Mouse (Mus musculus): ENCODE data around the gene Fdx1l. TPM values are rescaled to one million over a fixed set of nuclear protein-coding genes. Genes with fewer than 3 reads are reported as not detected.

The Fdx1l gene
- polyA plus RNA-seq, 1 experiment from 2014 or later, result 63.9 TPM

- no peak overlapping the region for H3K4me2 ChIP-seq (ENCODE audit: low read length)
- DNase-seq (ENCODE audit: low spot score) (no peak), ATAC-seq (replicated peaks; ENCODE audit: low FRiP score, low read depth) (no peak)
- no peak overlapping the region for H3K4me3 ChIP-seq (replicated peaks; ENCODE audit: low read depth, low read length)
- no peak for TF ChIP-seq CTCF (IDR thresholded peaks at IDR 0.05; ENCODE audit: low read depth)
- H3K27ac ChIP-seq, result no peak overlapping the region
- H3K27me3 ChIP-seq (ENCODE audit: insufficient read depth, low read length), result peaks cover 10% of the 10 kb centered on the region
- peaks cover 25% of the 10 kb centered on the region for H3K4me1 ChIP-seq (replicated peaks; ENCODE audit: insufficient read depth, low read length)
- H3K9ac ChIP-seq (ENCODE audit: low read depth, low read length), result no peak overlapping the region
- no peaks in the 10 kb centered on the region for H3K36me3 ChIP-seq (ENCODE audit: insufficient read depth, low read length)
- H3K9me3 ChIP-seq (replicated peaks; ENCODE audit: low read length), result no peaks in the 10 kb centered on the region
- WGBS, result 54% methylated on average over 8 of the region's 8 CpGs
These were observed 45.6 kb downstream of the Fdx1l start for GRCm38 (mm10) chr9:21027774-21028290.

DNA sequence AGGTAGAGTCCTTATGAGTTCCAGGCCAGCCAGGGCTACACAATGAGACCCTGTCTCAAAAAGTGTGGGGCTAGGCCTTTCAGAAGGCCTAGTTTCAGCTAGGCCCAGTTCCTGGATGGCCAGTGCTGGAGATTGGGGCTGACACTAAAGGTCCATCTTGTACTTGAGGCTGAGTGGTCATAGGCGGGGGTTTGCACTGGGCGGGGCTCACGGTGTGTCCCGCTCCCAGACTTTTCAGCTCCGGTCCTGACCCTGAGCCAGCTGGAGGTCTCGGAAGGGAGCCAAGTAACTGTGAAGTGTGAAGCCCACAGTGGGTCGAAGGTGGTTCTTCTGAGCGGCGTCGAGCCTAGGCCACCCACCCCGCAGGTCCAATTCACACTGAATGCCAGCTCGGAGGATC, 46.6 kb downstream of the Fdx1l start:
- Histone ChIP-seq H3K9me3 (replicated peaks; ENCODE audit: low read length) (no peaks in the 10 kb centered on the region), H3K27me3 (ENCODE audit: insufficient read depth, low read length) (peaks cover under 1% of the 10 kb centered on the region; the same call in 1 of the 2 replicates), H3K4me2 (ENCODE audit: low read length) (no peak overlapping the region), H3K4me1 (replicated peaks; ENCODE audit: insufficient read depth, low read length) (peaks cover 17% of the 10 kb centered on the region), H3K4me3 (replicated peaks; ENCODE audit: low read depth, low read length) (no peak overlapping the region), H3K36me3 (ENCODE audit: insufficient read depth, low read length) (no peaks in the 10 kb centered on the region), H3K27ac (no peak overlapping the region), H3K9ac (ENCODE audit: low read depth, low read length) (no peak overlapping the region)
- WGBS, result 84% methylated on average over 12 of the region's 12 CpGs
- no peak for DNase-seq (ENCODE audit: low spot score)
- no peak for TF ChIP-seq CTCF (IDR thresholded peaks at IDR 0.05; ENCODE audit: low read depth)
- no peak for ATAC-seq (replicated peaks; ENCODE audit: low FRiP score, low read depth)

DNA sequence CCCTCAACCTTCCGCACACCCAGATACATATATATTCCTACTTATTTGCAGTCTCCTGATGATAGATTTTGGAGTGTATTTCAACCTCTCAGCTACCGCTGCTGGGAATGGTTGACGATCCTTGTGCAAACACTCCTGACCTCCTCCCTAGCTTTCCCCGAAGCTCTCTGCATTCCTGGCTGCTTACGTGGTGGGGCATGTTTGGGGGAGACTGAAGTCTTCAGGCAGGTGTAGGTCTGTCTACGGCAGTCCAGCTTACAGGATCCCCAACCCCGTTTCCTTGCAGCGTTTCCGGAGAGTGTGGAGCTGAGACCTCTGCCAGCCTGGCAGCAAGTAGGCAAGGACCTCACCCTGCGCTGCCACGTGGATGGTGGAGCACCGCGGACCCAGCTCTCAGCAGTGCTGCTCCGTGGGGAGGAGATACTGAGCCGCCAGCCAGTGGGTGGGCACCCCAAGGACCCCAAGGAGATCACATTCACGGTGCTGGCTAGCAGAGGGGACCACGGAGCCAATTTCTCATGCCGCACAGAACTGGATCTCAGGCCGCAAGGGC, 48.1 kb downstream of the Fdx1l start:
- no peak for ATAC-seq (replicated peaks; ENCODE audit: low FRiP score, low read depth)
- 70% methylated on average over 19 of the region's 19 CpGs for WGBS
- no peak overlapping the region for H3K4me3 ChIP-seq (replicated peaks; ENCODE audit: low read depth, low read length)
- H3K9ac ChIP-seq (ENCODE audit: low read depth, low read length), result no peak overlapping the region
- H3K36me3 ChIP-seq (ENCODE audit: insufficient read depth, low read length), result no peaks in the 10 kb centered on the region
- H3K27me3 ChIP-seq (ENCODE audit: insufficient read depth, low read length), result no peaks in the 10 kb centered on the region
- H3K27ac ChIP-seq, result no peak overlapping the region
- no peak overlapping the region for H3K4me2 ChIP-seq (ENCODE audit: low read length)
- no peaks in the 10 kb centered on the region for H3K9me3 ChIP-seq (replicated peaks; ENCODE audit: low read length)
- no peak for TF ChIP-seq CTCF (IDR thresholded peaks at IDR 0.05; ENCODE audit: low read depth)
- no peak for DNase-seq (ENCODE audit: low spot score)
- H3K4me1 ChIP-seq (replicated peaks; ENCODE audit: insufficient read depth, low read length), result peaks cover 11% of the 10 kb centered on the region; the same call in 1 of the 2 replicates

DNA sequence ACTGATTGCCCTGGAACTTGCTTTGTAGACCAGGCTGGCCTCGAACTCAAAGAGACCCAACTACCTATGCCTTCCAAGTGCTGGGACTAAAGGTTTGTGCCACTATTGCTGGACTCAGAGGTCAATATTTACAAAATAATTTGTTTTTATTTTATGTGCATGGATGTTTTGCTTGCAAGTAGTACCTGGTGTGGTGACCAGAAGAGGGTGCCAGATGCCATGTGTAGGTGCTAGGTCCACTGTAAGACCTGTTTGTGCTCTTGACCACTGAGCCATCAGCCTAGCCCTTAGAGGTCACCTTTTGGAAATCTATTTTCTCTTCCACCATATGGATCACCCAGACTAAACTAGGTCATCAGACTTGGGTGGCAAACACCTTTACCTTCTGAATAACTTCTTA, 50.7 kb downstream of the Fdx1l start:
- Histone ChIP-seq H3K4me3 (replicated peaks; ENCODE audit: low read depth, low read length) (no peak overlapping the region), H3K27ac (no peak overlapping the region), H3K27me3 (ENCODE audit: insufficient read depth, low read length) (no peaks in the 10 kb centered on the region), H3K36me3 (ENCODE audit: insufficient read depth, low read length) (no peaks in the 10 kb centered on the region), H3K4me1 (replicated peaks; ENCODE audit: insufficient read depth, low read length) (no peaks in the 10 kb centered on the region), H3K9ac (ENCODE audit: low read depth, low read length) (no peak overlapping the region), H3K4me2 (ENCODE audit: low read length) (no peak overlapping the region), H3K9me3 (replicated peaks; ENCODE audit: low read length) (no peaks in the 10 kb centered on the region)
- WGBS, result 85% methylated on average over 1 of the region's 1 CpGs
- TF ChIP-seq CTCF (IDR thresholded peaks at IDR 0.05; ENCODE audit: low read depth), result peak; percentile 32; the same call in 1 of the 2 replicates
- ATAC-seq (replicated peaks; ENCODE audit: low FRiP score, low read depth) (no peak), DNase-seq (ENCODE audit: low spot score) (no peak)

- DNase-seq (ENCODE audit: low spot score) (no peak), ATAC-seq (replicated peaks; ENCODE audit: low FRiP score, low read depth) (no peak)
- H3K9ac ChIP-seq (ENCODE audit: low read depth, low read length), result no peak overlapping the region
- H3K4me3 ChIP-seq (replicated peaks; ENCODE audit: low read depth, low read length), result no peak overlapping the region
- no peak for TF ChIP-seq CTCF (IDR thresholded peaks at IDR 0.05; ENCODE audit: low read depth)
- H3K27me3 ChIP-seq (ENCODE audit: insufficient read depth, low read length), result peaks cover 3% of the 10 kb centered on the region
- no peak overlapping the region for H3K4me2 ChIP-seq (ENCODE audit: low read length)
- WGBS, result 58% methylated on average over 6 of the region's 6 CpGs
- no peaks in the 10 kb centered on the region for H3K4me1 ChIP-seq (replicated peaks; ENCODE audit: insufficient read depth, low read length)
- H3K9me3 ChIP-seq (replicated peaks; ENCODE audit: low read length), result no peaks in the 10 kb centered on the region
- H3K36me3 ChIP-seq (ENCODE audit: insufficient read depth, low read length), result no peaks in the 10 kb centered on the region
- H3K27ac ChIP-seq, result no peak overlapping the region
These were observed 51.1 kb downstream of the Fdx1l start for GRCm38 (mm10) chr9:21022288-21022687.

- DNase-seq (ENCODE audit: low spot score), result no peak
- Histone ChIP-seq H3K4me1 (replicated peaks; ENCODE audit: insufficient read depth, low read length) (peaks cover 5% of the 10 kb centered on the region; the same call in 1 of the 2 replicates), H3K4me2 (ENCODE audit: low read length) (no peak overlapping the region), H3K4me3 (replicated peaks; ENCODE audit: low read depth, low read length) (no peak overlapping the region), H3K27me3 (ENCODE audit: insufficient read depth, low read length) (peaks cover 9% of the 10 kb centered on the region), H3K36me3 (ENCODE audit: insufficient read depth, low read length) (no peaks in the 10 kb centered on the region), H3K9me3 (replicated peaks; ENCODE audit: low read length) (no peaks in the 10 kb centered on the region), H3K27ac (no peak overlapping the region), H3K9ac (ENCODE audit: low read depth, low read length) (no peak overlapping the region)
- ATAC-seq (replicated peaks; ENCODE audit: low FRiP score, low read depth), result no peak
- no peak for TF ChIP-seq CTCF (IDR thresholded peaks at IDR 0.05; ENCODE audit: low read depth)
- 71% methylated on average over 3 of the region's 3 CpGs for WGBS
These were observed 52.1 kb downstream of the Fdx1l start for GRCm38 (mm10) chr9:21021363-21021762.

- H3K27me3 ChIP-seq (ENCODE audit: insufficient read depth, low read length), result peaks cover 12% of the 10 kb centered on the region
- TF ChIP-seq CTCF (IDR thresholded peaks at IDR 0.05; ENCODE audit: low read depth), result no peak
- no peak overlapping the region for H3K9ac ChIP-seq (ENCODE audit: low read depth, low read length)
- 69% methylated on average over 2 of the region's 2 CpGs for WGBS
- H3K36me3 ChIP-seq (ENCODE audit: insufficient read depth, low read length), result no peaks in the 10 kb centered on the region
- H3K4me2 ChIP-seq (ENCODE audit: low read length), result no peak overlapping the region
- DNase-seq (ENCODE audit: low spot score), result no peak
- no peak overlapping the region for H3K27ac ChIP-seq
- H3K9me3 ChIP-seq (replicated peaks; ENCODE audit: low read length), result no peaks in the 10 kb centered on the region
- H3K4me3 ChIP-seq (replicated peaks; ENCODE audit: low read depth, low read length), result no peak overlapping the region
- peaks cover 13% of the 10 kb centered on the region; the same call in 1 of the 2 replicates for H3K4me1 ChIP-seq (replicated peaks; ENCODE audit: insufficient read depth, low read length)
- no peak for ATAC-seq (replicated peaks; ENCODE audit: low FRiP score, low read depth)
These were observed 54.8 kb downstream of the Fdx1l start for GRCm38 (mm10) chr9:21018600-21018999.

MicroRNAs within 50 kb of the gene (microRNA counts, 519-probe panel; counts per million panel counts)
- microRNA mmu-miR-1900, result 330 counts per million, percentile 68 among the panel's probes with 10 or more counts

Small RNA genes lying within 50 kb of the gene (microRNA-seq; reads per million reads assigned to microRNA genes)
- gene Mir1900 (not detected), gene Mir7082 (not detected)

Other genes starting within 250 kb of the Fdx1l start
- 7.6 and 11.5 TPM in 2 replicates for gene A230050P20Rik, start 205.0 kb downstream of the Fdx1l start, polyA plus RNA-seq (2015; fragmentation: Nextera tagmentation; extraction: Ambion mirVana)
- 2.5 and 2.6 TPM in 2 replicates for gene Angptl6, start 193.9 kb downstream of the Fdx1l start, polyA plus RNA-seq (2015; fragmentation: Nextera tagmentation; extraction: Ambion mirVana)
- 56.3 and 57.9 TPM in 2 replicates for gene Ppan, start 185.4 kb downstream of the Fdx1l start, polyA plus RNA-seq (2015; fragmentation: Nextera tagmentation; extraction: Ambion mirVana)
- gene Eif3g, start 175.0 kb downstream of the Fdx1l start, polyA plus RNA-seq (2015; fragmentation: Nextera tagmentation; extraction: Ambion mirVana), result 234 and 243 TPM in 2 replicates
- gene Dnmt1, start 113.7 kb downstream of the Fdx1l start, polyA plus RNA-seq (2015; fragmentation: Nextera tagmentation; extraction: Ambion mirVana), result 34.1 and 43.1 TPM in 2 replicates
- 21.3 and 23.3 TPM in 2 replicates for gene S1pr2, start 96.8 kb downstream of the Fdx1l start, polyA plus RNA-seq (2015; fragmentation: Nextera tagmentation; extraction: Ambion mirVana)
- gene Mrpl4, start 70.9 kb downstream of the Fdx1l start, polyA plus RNA-seq (2015; fragmentation: Nextera tagmentation; extraction: Ambion mirVana), result 155 and 158 TPM in 2 replicates
- gene Icam1, start 57.6 kb downstream of the Fdx1l start, polyA plus RNA-seq (2015; fragmentation: Nextera tagmentation; extraction: Ambion mirVana), result 12.3 and 13.4 TPM in 2 replicates
- 0.26 and 0.50 TPM in 2 replicates for gene Icam4, start 44.2 kb downstream of the Fdx1l start, polyA plus RNA-seq (2015; fragmentation: Nextera tagmentation; extraction: Ambion mirVana)
- 0.21 and 0.27 TPM in 2 replicates for gene Icam5, start 41.5 kb downstream of the Fdx1l start, polyA plus RNA-seq (2015; fragmentation: Nextera tagmentation; extraction: Ambion mirVana)
- gene Zglp1, start 6.5 kb downstream of the Fdx1l start, polyA plus RNA-seq (2015; fragmentation: Nextera tagmentation; extraction: Ambion mirVana), result 0.29 TPM in 1 of 2 replicates, not detected in the other
- gene Gm49373, start 518 bp downstream of the Fdx1l start, polyA plus RNA-seq (2015; fragmentation: Nextera tagmentation; extraction: Ambion mirVana), result 0.38 and 0.62 TPM in 2 replicates
- gene Gm38431, start 18.4 kb upstream of the Fdx1l start, polyA plus RNA-seq (2015; fragmentation: Nextera tagmentation; extraction: Ambion mirVana), result 0.80 and 0.91 TPM in 2 replicates
- 40.8 and 41.3 TPM in 2 replicates for gene Raver1, start 18.4 kb upstream of the Fdx1l start, polyA plus RNA-seq (2015; fragmentation: Nextera tagmentation; extraction: Ambion mirVana)
- 8.6 and 9.4 TPM in 2 replicates for gene Tyk2, start 57.6 kb upstream of the Fdx1l start, polyA plus RNA-seq (2015; fragmentation: Nextera tagmentation; extraction: Ambion mirVana)
- 256 and 271 TPM in 2 replicates for gene Cdc37, start 76.4 kb upstream of the Fdx1l start, polyA plus RNA-seq (2015; fragmentation: Nextera tagmentation; extraction: Ambion mirVana)
- 8.2 and 8.3 TPM in 2 replicates for gene Pde4a, start 92.1 kb upstream of the Fdx1l start, polyA plus RNA-seq (2015; fragmentation: Nextera tagmentation; extraction: Ambion mirVana)
- gene Keap1, start 165.7 kb upstream of the Fdx1l start, polyA plus RNA-seq (2015; fragmentation: Nextera tagmentation; extraction: Ambion mirVana), result 49.3 and 50.8 TPM in 2 replicates
- 0.11 TPM in 1 of 2 replicates, not detected in the other for gene S1pr5, start 174.8 kb upstream of the Fdx1l start, polyA plus RNA-seq (2015; fragmentation: Nextera tagmentation; extraction: Ambion mirVana)
- gene Atg4d, start 191.7 kb upstream of the Fdx1l start, polyA plus RNA-seq (2015; fragmentation: Nextera tagmentation; extraction: Ambion mirVana), result 51.7 and 52.9 TPM in 2 replicates
- 8.7 and 10.6 TPM in 2 replicates for gene Kri1, start 214.4 kb upstream of the Fdx1l start, polyA plus RNA-seq (2015; fragmentation: Nextera tagmentation; extraction: Ambion mirVana)
- 31.4 and 37.8 TPM in 2 replicates for gene Cdkn2d, start 217.8 kb upstream of the Fdx1l start, polyA plus RNA-seq (2015; fragmentation: Nextera tagmentation; extraction: Ambion mirVana)
- gene Ap1m2, start 238.7 kb upstream of the Fdx1l start, polyA plus RNA-seq (2015; fragmentation: Nextera tagmentation; extraction: Ambion mirVana), result 57.3 and 63.0 TPM in 2 replicates
- 76.5 and 80.5 TPM in 2 replicates for gene Slc44a2, start 247.1 kb upstream of the Fdx1l start, polyA plus RNA-seq (2015; fragmentation: Nextera tagmentation; extraction: Ambion mirVana)

Data from kidney, postnatal 0 days (tissue).